Mouse (Mus musculus) lung, postnatal 36 days (tissue): ENCODE results near the gene Kcnc2.

ENCODE experiments used
- DNase-seq: peaks from one replicate; pipeline ENCODE4 v3.0.0; 2022; ENCODE audit warnings: mixed read lengths

Kcnc2 gene

DNA sequence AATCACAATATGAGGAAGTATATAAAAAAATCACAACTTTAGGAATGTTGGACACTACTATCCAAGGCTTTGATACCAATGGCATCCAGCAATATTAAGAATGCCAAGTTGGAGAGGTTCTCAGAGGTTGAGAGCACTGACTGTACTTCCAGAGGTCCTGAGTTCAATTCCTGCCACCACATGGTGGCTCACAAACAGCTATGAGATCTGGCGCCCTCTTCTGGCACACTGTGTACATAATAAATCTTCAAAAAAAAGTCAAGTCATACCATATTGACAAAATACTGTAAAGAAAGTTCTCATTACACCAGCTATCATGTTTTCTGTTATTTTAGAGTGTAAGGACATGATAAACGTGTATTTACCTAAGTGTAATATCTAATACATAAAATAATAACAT lies 126.3 kb downstream of the Kcnc2 start:
- DNase-seq, result peak; percentile 2

DNA sequence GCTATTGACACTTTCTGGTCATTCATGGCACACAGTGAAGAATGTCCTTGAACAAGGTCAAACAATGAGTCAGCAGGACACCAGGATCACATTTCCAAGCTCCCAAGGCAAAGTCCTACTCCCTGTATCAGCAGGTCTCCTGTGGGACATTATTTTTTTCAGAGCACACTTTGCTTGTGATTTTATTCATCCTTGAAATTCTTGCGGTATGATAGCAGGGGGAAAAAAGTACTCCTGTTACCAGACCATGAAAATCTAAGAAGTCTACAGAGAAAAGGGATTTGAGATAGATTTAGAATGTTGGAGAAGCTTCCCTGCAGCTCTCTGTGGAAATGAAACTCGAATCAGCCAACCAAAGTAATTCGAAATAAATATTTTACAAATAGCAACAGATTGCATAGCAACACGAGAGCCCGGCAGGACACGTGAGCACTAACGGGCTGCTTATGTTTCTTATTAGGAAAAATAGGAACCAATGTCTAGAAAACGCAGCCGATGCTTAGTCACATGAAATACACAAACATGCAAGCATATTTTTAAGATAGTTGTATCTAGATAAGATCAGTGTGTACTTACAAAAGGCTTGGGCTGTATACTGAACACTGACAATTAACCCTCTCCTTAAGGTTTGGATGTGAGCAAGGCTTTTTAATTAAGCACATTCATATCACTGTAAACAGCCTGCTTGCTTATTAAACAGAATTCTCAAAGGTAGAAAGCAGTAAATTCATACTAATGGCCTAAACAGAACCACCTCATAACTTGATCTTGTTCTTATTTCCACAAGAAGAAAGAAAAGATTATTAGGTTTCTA lies 129.9 kb downstream of the Kcnc2 start:
- DNase-seq, result no peak

- DNase-seq, result no peak
These were observed 138.6 kb downstream of the Kcnc2 start for GRCm38 (mm10) chr10:112409525-112409924.

- no peak for DNase-seq
These were observed 152.4 kb downstream of the Kcnc2 start for GRCm38 (mm10) chr10:112423327-112423726.

DNA sequence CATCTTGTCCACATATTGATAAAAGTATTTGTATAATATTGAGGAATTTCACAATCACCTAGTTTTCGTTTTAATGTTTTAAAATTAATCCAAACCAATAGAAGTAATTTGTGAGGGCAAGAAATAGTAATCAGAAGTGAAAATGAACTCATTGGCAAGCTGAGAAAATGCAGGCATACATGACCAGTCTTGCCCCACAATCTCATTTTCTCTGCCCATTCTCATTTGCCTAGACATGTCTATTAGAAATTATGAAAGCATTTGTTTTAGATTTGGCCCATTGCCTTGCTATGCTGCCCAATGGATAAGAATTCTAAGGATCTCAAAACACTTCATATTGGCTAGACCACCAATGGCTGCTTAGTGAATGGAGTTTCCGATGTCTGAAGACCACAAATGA lies 166.0 kb downstream of the Kcnc2 start:
- DNase-seq, result no peak

- no peak for DNase-seq
These were observed 173.7 kb downstream of the Kcnc2 start for GRCm38 (mm10) chr10:112444640-112445039.

- DNase-seq, result no peak
These were observed 180.0 kb downstream of the Kcnc2 start for GRCm38 (mm10) chr10:112450910-112451309.

DNA sequence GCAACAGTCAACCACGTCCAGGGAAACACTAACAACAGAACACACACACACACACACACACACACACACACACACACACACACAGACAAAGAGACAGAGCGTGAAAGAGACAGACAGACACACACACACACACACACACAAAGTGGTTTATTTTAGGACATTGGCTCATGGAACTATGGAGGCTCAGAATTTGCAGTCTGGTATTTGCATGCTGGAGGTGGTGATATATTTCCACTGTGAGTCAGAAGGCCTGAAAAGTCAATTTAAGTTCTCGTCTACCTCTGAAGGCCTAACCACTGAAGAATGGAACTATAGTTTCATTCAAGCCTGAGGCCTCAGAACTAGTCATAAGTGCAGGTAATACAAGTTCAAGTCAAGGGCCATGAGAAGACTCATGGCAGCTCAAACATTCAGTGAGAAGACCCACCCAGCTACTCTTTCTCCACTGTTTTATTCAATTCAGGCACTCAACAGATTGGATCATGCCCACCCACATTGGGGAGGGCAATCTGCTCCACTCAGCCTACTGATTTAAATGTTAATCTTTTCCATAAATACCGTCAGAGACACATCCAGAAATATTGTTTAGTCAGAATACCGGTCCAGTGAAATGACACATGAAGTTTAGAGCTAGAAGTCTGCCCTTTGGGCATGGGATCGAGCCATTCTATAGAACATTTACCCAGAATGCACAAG lies 197.9 kb downstream of the Kcnc2 start:
- DNase-seq, result no peak

DNA sequence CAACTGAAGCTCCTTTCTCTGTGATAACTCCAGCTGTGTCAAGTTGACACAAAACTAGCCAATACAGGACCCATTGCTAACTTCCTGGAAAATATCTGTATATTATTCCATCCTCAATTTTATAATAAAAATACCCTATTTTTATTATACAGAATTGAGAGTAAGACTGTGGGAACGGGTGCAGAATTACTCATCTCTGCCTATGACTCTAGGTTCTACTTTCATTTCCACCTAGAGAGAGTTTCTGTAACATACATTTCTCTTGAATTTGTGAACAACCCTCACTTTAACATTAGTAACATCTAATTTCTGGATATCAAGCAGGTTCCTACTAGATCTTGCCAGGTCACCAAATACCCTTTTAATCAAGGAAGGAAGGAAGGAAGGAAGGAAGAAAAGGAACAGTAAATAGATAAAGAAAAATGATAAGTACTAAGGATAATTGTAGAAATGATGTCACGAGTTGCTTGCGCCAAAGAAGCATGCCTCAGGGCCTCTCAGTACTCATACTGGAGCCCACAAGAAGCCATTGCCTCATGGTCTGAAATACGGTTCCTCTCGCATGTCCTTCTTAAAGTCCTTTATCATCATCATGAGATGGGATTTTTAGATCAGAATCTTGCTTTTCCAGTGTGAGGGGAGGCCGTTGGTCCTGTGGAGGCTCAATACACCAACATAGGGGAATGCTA lies 203.3 kb downstream of the Kcnc2 start:
- DNase-seq, result no peak

DNA sequence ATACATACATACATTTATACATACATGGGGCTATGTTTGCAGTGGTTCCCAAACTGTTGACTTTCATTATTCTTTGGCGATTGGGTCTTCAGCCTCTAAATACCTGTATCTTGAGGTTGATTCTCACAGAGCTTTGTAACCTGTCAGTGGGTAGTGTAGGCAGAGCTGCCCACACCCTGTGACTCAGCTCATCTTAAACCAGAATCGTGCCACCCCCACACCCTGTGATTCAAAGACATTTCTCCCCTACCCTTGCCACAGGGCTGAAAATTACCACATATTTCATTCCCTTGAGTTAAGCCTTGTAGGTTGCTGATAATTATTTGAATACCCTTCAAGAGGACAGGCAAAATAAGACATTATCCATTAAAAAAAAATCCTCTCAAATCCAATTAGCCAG lies 210.5 kb downstream of the Kcnc2 start:
- no peak for DNase-seq

- DNase-seq, result no peak
These were observed 211.1 kb downstream of the Kcnc2 start for GRCm38 (mm10) chr10:112481921-112482607.

DNA sequence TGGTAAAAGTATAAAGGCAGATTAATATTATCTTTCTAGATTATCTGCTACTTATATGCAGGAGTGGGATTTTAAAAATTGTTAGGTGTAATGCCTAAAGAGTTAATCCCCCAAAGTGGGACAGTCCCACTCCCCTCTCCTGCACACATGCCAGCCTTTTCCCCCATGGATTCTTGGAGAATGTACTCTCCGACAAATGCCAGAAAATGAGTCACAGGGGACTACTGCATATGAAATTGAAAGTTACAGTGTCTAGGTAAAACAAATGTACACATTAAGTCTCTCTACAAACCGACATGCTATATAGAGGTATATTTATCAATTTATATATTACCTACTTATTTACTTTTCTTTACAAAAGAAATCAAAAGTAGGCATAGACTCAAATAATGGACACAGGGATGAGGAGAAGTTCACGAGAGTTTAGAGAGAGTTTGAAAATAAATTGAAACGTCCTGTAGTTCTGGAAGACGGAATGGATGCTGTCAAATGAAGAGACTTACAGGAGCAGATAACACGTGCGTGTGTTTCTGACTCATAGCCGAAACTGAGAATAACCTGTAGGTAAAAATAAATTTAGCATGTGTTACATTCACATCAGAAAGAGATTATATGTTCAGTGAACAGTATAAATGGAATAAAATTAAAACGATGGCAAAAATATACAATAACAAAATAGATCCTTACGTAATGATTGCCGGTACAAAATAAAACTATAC lies 213.6 kb downstream of the Kcnc2 start:
- no peak for DNase-seq

GRCm38 (mm10) chr10:112485819-112486218 lies 214.9 kb downstream of the Kcnc2 start:
- no peak for DNase-seq

GRCm38 (mm10) chr10:112488751-112489150 lies 217.8 kb downstream of the Kcnc2 start:
- DNase-seq, result no peak
